Mouse (Mus musculus) ES-Bruce4 (cell line): ENCODE measurements around the gene Tada1.

ENCODE experiments used
- CTCF ChIP-seq: IDR thresholded peaks from one replicate; pipeline ENCODE4 v1.8.1; 2011; ENCODE audit warnings: low read depth, low read length
- EP300 ChIP-seq: IDR thresholded peaks from 2 replicates; pipeline ENCODE4 v1.6.1; 2011; ENCODE audit warnings: low read depth, low read length; ENCODE audit not compliant: insufficient read depth
- POLR2A ChIP-seq: IDR thresholded peaks from one replicate; pipeline ENCODE4 v1.8.1; 2011; ENCODE audit warnings: low read length; ENCODE audit not compliant: insufficient read depth

DNA sequence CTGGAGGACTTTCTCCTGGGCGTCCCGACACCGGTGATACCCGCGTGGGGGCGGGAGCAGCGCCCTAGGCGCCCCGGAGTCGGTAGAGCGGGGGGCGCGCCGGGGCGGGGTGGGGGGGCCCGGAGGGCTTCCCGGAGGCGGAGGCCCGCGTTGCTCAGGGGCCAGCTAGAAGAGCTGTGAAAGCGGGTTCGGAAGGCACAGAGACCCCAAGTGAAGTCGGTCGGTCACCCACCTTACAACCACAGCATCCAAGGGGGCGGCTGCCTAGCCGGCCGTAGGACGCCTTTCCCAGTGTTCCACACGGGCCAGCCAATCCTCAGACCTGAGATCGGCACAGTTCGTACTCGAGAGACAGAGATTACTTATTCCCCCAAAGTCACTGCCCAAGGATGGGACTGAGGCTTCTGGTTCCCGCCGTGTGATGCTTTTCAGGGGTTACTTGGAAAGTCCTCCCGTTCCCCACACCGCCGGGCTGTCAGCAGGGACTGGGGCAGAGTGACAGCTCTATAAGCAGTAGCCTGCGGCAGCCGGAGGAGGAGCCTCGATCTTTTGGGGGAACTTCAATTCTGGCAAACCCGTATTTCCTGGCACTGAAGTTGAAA is 834 bp downstream of the Tada1 start:
- TF ChIP-seq POLR2A (no peak), EP300 (no peak), CTCF (no peak)
